Mouse (Mus musculus) E14TG2a.4 (cell line): Measurements from ENCODE around the gene C1qtnf6.

Experiments
- CTCF ChIP-seq: conservative IDR thresholded peaks from 2 replicates; pipeline ENCODE4 v1.5.1; 2014; ENCODE audit warnings: low read length
- POU5F1 ChIP-seq: IDR thresholded peaks from 2 replicates; pipeline ENCODE4 v1.6.1; 2014; ENCODE audit warnings: low read length, borderline replicate concordance

GRCm38 (mm10) chr15:78476878-78477277 lies 54.3 kb downstream of the C1qtnf6 start:
- TF ChIP-seq CTCF (no peak), POU5F1 (no peak)
